Mouse (Mus musculus): ENCODE data around the gene Lrrc49. TPM values are rescaled to one million over a fixed set of nuclear protein-coding genes. Genes with fewer than 3 reads are reported as not detected.

Lrrc49 gene
- polyA plus RNA-seq, 1 experiment from 2014 or later, result 20.3 TPM

Other genes starting within 250 kb of the Lrrc49 start
- 27.0 and 27.2 TPM in 2 replicates for gene Thsd4, start 166.1 kb downstream of the Lrrc49 start, polyA plus RNA-seq (2016; fragmentation: Nextera tagmentation; extraction: Ambion mirVana)
- gene Larp6, start 24.8 kb upstream of the Lrrc49 start, polyA plus RNA-seq (2016; fragmentation: Nextera tagmentation; extraction: Ambion mirVana), result 3.0 and 3.7 TPM in 2 replicates
- gene Uaca, start 106.4 kb upstream of the Lrrc49 start, polyA plus RNA-seq (2016; fragmentation: Nextera tagmentation; extraction: Ambion mirVana), result 28.0 and 31.2 TPM in 2 replicates